Mouse (Mus musculus): Measurements from ENCODE around the gene Mllt3.

The Mllt3 gene

DNA sequence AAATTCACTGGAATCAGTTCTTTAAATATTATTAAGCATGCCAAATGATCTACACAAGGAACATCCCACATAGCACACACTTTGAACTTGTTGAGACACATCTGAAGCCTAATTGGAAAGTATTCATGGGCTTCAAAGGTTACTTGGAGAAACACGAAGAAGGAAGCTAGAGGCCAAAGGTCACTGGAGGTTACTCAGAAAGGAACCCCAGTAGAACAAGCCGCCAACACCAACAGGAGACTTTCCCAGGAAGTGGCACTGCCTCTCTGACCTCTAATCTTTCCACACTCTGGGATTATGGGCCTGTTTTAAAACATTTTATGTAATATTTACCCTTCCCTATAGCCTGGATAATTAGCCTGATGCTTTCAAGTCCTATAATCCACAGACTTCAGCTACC, 162.6 kb downstream of the Mllt3 start:
- peak; percentile 60 to 70 for DNase-seq

DNA sequence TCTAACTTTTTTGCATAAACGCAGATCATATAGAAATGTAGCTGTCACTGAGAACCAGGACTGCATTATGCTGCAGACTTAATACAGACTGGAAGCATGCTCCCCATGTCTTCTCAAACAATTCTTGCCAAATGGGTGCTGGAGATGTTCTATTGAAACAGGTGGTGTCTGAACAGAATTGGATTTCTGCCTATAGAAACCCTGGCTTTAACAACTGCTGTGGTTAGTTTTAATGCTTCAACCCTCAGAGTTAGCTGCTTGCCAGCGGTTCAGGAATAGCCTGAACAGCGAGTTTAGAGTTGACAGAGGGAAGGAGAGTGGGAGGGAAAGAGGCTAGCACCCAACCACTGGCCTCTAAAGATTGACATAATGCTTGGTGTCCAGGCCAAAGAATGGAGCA, 166.6 kb downstream of the Mllt3 start:
- no peak for DNase-seq

DNA sequence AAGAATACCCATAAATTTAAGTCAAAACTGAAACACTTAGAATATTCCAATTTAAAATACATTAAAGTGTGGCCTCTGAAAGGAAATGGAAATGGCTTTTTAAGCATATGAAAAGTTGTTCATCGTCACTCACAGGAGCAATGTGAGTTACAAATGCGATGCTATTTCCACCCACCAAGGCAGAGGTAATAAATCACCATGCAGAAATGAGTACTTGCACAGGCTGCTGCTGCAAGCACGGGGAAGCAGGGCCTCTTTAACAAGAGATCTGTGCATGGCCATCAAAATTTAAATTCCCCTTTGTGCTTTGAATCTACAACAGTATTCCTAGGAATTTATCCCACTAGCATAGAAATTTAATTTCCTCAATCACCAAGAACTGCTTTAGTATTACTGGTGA, 167.3 kb downstream of the Mllt3 start:
- no peak for DNase-seq

DNA sequence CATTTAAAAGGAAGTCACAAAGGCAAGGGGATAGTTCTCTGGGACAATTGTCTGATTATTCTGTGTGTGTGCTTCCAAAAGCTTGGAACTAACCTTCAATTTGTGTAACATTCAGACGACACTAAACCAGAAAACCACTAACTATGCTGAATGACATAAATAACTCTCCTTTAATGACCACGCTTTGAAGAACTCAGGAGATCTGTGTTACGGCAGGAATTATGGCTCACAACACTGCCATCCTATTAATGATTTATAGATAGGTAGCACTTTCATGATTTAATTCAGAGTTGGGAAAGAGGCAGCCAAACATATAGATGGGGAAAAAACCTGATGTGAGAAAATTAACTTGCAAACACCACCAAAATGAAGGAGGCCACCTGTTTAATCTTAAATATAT, 168.1 kb downstream of the Mllt3 start:
- DNase-seq: no peak

DNA sequence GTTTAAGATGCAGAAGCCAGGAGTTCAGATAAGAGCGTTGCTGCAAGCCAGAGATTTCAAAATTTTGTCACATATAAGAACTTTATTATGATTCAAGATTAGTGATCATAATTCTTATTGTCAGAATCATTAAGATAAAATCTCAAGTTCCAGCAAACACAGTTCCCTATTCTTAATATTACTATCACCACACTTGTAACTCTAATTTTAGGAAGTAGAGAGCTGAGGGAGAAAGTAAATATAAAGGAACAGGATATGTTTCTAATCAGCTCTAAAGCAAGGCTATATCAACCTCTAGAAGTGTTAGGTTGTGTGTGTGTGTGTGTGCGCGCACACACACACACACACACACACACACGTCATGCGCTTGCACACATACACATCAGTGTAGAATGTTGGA, 170.0 kb downstream of the Mllt3 start:
- no peak for DNase-seq

DNA sequence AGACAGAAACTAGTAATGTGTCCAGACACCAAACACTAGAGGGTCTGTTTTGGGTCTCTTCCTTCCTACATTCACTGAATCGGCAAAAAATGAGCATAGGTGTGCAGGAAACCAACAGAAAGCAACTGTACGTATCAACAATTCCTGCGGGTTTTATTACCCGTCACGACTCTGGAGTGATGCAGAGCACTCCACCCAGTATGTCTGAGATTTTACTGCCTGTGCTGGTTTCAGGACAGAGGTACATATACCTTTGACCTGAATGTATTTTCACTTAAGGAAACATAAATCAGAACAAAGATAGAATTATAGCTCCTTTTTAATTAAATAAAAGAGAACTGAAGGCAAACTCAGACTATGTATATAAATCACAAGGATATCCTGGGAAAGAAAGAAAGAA, 172.4 kb downstream of the Mllt3 start:
- DNase-seq: no peak

DNA sequence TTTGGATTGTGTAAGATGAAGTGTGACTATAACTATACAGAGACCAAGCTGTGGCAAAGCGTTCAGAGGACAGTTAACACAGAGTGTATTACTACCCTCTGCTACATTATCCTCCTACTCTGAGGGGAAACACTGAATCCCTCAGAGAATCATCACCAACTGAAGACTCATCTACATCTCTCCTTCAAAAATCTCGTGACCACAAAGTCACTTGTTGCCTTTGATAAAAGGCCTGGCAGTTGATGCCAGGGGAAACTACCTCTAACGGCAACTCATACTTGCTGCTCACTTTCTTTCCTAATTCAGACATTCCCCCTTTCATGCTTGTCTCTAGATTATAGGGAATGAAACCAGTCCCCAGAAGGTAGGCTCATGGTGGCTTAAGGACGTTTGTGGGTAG, 174.0 kb downstream of the Mllt3 start:
- no peak for DNase-seq

DNA sequence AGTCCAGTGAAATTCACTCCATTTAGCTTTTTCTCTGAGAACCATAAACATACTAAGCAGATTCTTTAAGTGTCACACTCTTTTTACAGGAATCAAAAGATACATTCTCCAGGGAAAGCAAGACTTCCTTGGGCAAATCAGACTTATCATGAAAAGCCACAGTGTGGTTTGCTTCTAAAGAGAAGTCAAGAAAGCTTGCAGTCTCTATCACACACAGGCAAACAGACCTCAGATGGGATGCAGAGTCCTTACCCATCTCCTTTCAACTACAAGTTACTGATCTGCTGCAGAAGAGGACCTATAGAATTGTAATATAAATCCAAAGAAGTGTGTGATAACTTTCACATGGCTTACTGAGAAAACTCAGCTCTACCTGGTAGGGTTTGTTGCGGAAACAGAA, 175.2 kb downstream of the Mllt3 start:
- DNase-seq: no peak

DNA sequence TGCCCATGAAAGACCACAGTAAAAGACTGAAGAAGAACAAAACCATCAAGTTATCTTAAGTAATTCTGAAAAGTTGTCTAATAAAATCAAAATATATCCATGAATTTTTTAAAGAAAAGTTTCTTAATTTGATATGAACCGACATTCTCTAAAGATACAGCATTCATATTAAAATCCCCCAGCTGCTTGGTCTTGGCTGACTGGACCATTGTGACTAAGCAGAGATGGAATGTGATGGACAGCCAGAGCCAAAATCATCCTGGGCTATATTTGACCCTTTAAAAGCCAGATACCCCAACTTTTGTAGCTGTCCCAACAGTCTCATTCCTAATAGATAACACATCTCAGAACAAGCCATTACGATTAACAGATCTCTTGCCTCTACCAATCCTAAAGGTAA, 180.7 kb downstream of the Mllt3 start:
- no peak for DNase-seq

DNA sequence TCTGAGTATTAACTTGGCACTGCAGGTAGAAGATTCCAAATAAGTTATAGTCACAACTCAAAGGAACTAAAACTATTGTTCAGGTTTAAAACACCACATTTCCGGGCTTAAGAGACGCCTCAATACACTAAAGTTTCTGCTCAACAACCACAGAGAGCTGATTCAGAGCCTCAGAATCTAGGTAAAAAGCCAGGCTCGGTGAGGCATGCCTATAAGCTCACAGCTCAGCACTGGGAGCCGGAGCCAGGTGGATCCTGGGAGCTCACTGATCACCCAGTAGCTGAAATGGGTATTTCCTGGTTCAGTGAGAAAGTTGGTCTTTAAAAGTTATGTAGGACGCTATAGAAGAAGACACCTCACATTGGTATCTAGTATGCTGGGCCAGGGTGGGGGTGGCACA, 183.1 kb downstream of the Mllt3 start:
- DNase-seq: no peak

DNA sequence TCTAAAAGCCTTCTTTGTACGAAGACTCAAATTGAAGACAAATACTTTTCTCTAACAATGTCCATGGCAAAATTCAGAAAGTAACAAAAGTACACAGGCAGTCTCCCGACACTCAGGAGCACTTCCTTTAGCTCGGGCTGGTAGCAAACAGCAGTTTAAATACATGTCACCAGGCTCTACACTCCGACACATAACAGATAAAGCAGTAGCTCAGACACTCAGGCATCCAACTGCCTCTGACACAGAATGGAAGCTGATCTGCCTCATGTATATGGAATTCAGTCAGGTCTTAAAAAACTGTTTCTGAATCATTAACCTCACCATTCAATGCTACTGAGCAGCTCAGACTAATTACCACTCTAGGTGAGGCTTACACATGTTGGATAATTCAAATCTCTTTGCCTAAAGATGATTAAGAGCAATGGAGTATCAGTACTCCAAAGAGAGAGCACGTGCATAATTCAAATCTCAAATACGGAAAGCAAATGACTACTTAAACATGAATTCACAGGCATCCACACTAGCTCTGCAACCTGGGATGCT, 188.4 kb downstream of the Mllt3 start:
- no peak for DNase-seq

DNA sequence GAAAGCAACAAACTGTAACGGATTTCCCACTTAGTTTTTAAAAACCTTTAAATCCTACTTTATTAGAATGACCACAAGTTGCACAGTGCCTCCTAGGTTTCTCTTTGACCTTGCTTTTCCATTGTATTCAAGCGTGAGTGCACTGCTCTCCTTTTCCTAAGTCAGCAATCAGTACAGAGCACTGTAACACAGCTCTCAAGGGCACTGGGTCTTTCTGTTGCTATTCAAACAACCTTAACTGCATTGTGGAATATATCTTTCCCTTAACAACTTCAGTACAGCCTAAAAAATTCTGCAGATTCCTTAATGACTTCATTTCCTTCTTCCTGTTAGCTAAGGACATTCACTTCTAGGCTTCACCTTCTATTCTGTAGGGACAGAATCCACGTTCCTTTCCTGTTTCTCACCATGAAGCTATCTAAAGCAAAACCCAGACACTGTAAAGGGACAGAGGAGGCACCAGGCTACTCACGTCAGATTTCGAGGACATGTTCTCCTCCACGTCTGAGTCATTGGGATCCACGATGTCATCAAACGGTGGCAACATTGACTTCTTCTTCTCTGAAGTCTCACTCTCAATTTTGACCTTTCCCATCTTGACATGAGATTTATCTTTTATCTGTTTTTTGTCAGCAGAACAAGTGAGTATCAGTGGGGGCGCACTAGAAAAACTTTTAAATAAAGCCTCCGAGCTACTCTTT, 192.8 kb downstream of the Mllt3 start:
- no peak for DNase-seq

DNA sequence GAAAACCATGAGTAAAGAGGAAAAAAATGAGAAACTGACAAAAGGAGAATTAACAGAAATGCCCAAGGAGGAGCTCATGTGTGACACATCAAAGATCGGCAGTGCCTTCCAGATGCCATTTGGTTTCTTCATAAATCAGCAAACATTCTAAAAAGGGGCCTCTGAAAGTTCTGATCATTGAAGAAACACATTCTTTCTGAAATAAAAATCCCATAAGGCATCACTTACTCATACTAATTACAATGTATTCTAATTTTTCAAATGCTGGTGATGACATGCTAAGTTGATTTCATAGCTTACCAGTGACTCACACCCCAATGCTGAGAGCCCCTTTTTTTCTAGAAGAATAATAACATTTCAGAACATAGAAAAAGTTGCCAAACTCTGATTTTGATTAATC, 194.4 kb downstream of the Mllt3 start:
- DNase-seq: no peak

DNA sequence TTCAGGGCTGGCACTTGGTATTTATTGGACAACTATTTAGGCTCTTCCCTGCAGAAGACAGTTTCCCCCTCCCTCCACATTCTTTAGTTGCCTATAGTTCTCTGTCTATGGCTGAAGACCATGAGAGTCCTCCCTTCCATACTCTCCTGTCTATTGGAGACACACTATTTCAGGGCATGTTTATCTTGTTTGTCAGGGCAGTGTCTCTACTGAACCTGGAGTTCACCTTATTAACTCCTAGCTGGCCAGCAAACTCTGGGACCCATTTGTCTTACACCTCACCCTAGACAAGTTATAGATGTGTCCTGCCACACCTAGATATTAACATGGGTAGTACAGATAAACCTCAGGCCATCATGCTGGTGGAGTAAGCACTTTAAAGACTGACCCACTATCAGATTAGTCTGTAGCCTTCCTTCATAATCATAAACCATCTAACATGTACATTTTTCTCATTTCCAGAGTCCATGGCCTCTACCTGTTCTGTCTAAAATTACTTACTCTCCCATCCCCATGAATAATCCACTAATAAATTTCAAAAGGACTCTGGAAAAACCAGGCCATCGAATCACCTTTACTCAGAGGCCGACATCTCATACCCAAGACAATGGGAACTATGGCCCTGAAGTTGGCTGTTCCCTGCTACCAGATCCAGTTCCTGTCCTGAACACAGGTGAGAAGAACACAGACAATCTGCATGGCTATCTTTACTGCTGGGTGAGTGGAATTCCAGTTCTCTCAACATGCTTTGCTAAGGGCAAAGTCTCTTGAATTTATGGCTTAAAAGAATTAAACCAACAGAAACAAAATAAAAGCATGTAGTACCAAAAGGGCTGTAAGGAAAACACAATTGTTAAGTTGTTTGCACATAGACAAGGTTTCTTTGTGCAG, 195.4 kb downstream of the Mllt3 start:
- no peak for DNase-seq

DNA sequence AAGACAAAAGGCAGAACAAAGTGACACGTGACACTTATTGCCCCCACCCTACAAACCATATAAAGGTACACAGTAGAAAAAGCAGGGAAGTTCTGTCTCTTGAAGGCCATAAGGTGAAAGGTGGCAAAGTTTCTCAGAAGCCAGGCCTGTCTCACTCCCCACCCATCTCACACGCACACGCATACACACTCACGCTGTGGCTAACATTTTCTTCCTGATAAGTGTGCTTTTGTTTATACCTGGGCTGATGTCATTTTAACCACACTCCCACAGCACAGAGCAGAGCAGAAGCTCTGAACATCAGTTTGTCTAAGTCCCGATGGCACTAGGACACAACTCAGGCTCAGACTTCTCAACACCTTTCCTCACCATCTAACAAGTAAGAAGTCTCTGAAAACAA, 196.9 kb downstream of the Mllt3 start:
- DNase-seq: no peak

DNA sequence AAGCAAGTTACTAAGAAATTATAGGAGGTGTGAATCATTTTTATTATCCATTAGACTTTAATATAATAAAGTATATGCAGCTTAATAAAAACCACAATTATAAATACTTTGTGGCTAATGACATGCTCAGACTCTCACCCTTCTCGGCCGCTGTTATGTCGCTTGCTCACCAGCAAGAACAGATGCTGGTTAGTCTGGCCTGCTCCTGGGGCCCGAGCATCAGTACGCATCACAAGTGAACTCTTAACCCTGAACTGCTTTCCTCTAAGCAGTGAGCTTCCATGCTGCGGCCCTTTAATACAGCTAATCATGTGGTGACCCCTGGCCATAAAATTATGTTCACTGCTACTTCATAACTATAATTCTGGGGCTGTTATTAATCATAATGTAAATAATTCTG, 198.0 kb downstream of the Mllt3 start:
- no peak for DNase-seq

DNA sequence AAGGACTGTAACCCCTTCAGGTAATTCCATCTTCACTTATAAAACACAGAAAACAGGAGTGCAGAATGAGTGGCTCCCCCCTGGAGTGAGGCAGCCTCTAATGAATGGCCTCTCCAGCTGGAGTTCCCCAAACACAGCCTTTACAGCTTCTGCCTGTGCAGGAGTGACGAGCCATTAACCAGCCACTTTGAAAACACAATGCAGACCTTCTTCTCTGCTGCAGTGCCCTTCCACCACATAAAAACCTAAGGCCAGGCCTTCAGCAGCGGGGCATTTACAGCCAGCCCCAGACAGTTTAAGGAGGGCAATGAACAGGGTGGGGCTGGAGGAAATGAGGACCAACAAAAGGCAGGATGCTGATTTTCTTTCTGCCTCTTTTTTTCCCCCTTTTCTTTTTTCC, 198.9 kb downstream of the Mllt3 start:
- DNase-seq: no peak

DNA sequence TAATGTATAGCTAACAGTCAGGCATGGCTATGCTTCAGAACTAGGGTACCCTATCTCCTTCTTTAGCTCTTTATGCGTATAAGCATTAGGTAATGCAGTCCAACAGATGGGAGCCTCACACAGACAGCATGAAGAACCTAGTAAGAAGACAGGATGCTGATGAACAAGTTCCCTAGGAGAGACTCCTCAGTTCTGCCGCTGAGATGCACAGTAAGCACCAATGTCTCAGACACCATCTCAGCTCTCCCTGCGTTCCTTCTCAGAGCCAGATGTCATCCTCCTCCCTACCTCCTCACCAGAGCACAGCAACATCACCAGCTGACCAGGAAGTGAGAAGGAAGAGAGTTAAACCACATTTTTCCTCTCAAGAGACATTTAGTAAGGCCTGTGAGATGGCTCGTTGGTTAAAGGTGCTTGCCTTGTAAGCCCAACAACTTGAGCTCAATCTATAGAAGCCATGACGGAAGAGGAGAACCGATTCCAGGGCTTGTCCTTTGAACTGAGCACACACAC, 202.3 kb downstream of the Mllt3 start:
- no peak for DNase-seq

DNA sequence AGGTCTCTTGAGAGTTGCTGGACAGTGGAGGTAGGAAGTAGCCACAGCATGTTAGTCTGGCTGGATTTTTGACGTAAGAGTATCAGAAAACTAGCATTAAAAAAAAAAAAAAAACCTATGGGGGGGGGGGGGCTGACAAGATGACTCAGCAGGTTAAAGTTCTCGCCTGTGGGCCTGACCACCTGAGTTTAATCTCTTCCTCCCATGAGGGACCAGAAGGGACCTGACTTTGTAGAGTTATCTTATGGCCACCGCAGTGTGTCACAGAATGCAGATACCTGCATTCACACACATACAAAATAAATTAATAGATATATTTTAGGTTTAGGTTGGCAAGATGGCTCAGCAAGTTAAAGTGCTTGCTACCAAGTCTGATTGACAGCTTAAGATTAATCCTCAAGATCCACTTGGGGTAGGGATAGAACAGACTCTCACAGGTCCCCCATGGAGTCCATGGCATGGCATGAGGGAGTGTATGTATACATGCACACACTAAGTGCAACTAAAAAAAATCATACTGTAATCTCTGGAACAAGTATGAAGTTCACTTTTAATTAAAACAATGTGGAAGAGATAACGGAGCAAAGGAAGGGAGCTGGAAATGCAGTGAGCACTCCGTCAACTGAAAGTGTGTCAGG, 203.6 kb downstream of the Mllt3 start:
- DNase-seq: no peak

DNA sequence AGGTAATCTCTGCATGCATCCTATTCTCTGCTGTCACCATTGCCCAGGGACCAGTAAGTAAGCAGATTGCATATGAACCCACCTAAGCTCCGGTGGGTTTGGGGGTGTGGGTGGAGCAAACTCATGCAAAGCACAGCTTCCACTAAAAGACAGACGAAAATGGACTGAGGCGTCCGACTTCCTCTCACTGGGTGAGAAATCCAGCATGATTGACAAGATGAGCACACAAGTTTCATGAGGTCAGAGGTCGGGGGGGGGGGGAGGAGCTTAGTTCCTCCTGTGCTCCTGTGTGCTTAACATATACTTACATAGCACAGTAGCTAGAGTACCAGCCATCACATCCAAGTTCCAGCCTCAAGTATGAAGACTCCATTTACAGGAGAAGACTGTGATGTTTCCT, 206.8 kb downstream of the Mllt3 start:
- no peak for DNase-seq

DNA sequence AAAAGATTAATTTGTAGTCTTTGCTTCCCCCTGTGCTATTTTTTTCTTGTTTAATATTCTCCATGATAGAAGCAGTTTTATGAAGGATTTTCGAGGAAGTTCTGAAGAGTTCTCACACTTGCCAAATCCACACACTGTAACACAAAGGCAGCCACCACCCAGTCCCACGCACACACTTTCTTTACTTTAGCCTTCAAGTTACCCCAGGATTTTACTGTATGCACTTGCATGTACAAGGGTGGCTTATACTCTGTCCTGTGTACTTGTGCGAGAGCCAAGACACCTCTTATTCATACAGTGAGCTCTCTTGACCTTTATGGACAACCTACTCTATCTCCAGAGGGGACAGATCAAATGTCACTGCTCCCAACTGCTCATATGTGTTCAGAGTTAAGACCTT, 209.5 kb downstream of the Mllt3 start:
- no peak for DNase-seq

DNA sequence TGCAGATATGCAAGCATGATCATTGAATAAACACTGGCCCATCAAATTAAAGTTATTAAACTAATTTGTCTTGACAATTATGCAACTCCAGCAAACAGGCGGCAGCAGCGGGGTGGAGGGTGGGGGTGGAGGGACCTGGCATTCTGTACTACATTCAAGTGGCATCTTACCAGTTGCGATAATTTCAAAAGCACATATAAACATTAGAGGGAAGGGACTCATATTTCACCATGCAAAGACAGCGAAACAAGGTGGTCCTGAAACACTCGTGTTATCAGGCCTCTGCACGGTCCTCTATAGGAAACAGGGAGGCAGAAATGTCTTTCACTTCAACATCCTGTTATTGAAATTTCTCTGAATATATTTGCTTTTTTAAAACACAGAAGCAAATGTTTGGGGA, 210.0 kb downstream of the Mllt3 start:
- DNase-seq: no peak

DNA sequence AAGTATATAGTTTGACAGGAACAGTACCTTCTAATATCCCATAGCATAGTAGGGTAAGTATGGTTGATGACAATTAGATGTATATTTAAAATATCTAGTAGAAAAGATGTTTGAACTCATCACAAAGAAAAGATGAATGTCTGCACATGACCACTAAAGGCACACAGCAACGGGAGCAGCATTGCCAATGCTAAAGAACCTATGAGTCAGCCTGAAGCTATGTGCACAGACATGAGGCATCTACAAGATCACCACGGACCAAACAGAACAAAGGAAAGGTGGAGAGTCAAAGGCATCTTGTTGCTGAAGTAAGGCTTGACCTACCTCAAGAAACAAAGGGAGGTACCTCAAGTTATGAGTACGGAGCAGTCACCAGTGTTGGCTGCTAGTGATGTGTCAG, 212.3 kb downstream of the Mllt3 start:
- DNase-seq: no peak

DNA sequence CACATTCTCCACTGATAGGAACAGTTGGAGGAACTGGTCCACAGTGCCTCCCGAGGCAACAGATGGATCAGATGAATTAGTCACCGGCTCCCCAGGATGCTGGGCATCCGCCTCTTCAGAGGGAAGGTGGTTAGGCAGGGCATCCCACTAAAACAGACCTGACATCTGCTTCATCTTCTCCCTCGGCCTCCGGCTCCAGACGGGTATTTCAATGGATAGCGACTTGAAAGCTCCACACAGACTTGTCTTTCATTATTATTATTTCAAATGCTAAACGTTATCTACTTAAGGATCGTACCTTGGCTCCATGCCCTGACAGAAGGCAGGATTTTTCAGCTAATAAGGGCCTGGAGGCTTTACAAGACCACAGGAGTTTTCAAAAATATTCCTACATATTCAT, 214.0 kb downstream of the Mllt3 start:
- DNase-seq: no peak
